Mouse (Mus musculus) intestine, embryonic 16.5 days (tissue): ENCODE data around the gene Sema3c. TPM values are rescaled to one million over a fixed set of nuclear protein-coding genes. Genes with fewer than 3 reads are reported as not detected.

Experiments
- ATAC-seq: fragments of 200-750 bp; cut with Nextera tagmentation; 2 replicates; pipeline ENCODE4 v1.8.0; 2017; ENCODE audit warnings: moderate TSS enrichment, moderate library complexity
- H3K27ac ChIP-seq: fragments of 300-500 bp; sonication (generic); 2 replicates; pipeline ENCODE4 v1.5.1; 2014; ENCODE audit warnings: mild to moderate bottlenecking, low read length
- H3K27me3 ChIP-seq: fragments of 300-500 bp; sonication (generic); replicated peaks from 2 replicates; pipeline ENCODE4 v1.6.1; 2014; ENCODE audit warnings: low read length, control low read depth, mixed read lengths; ENCODE audit not compliant: control insufficient read depth, insufficient read depth
- H3K36me3 ChIP-seq: fragments of 300-500 bp; sonication (generic); 2 replicates; pipeline ENCODE4 v1.6.1; 2014; ENCODE audit warnings: low read length, control low read depth; ENCODE audit not compliant: control insufficient read depth, insufficient read depth
- H3K4me1 ChIP-seq: fragments of 300-500 bp; sonication (generic); 2 replicates; pipeline ENCODE4 v1.6.1; 2014; ENCODE audit warnings: low read length, control low read depth, mixed read lengths; ENCODE audit not compliant: control insufficient read depth, insufficient read depth
- H3K4me2 ChIP-seq: fragments of 300-500 bp; sonication (generic); 2 replicates; pipeline ENCODE4 v1.6.1; 2014; ENCODE audit warnings: low read depth, low read length, control low read depth
- H3K4me3 ChIP-seq: fragments of 300-500 bp; sonication (generic); 2 replicates; pipeline ENCODE4 v1.5.1; 2014; ENCODE audit warnings: mild to moderate bottlenecking, low read length
- H3K9ac ChIP-seq: fragments of 300-500 bp; sonication (generic); 2 replicates; pipeline ENCODE4 v1.6.1; 2014; ENCODE audit warnings: low read depth, low read length
- H3K9me3 ChIP-seq: fragments of 300-500 bp; sonication (generic); 2 replicates; pipeline ENCODE4 v1.6.1; 2016; ENCODE audit warnings: low read length, control low read depth; ENCODE audit not compliant: control insufficient read depth
- WGBS: fragments of 180-500 bp; shearing (Covaris S2); extraction: QIAGEN DNeasy Blood & Tissue Kit; methylation state at CpG from one replicate; pipeline ENCODE4 v1.1.7; 2014; 5-methylcytosine and 5-hydroxymethylcytosine counted together
- polyA plus RNA-seq: library from polyadenylated mRNA; unstranded; fragments of >200 nt; fragmentation: Nextera tagmentation; extraction: Ambion mirVana; gene quantifications from 2 replicates; pipeline ENCODE4 v1.2.1, GENCODE M21; 2015

Gene Sema3c
- polyA plus RNA-seq, 1 experiment from 2014 or later = 28.7 TPM

- Histone ChIP-seq H3K27me3 (no peaks in the 10 kb centered on the region), H3K36me3 (no peaks in the 10 kb centered on the region), H3K4me2 (no peak overlapping the region), H3K9me3 (no peaks in the 10 kb centered on the region), H3K27ac (no peak overlapping the region), H3K4me1 (no peaks in the 10 kb centered on the region), H3K4me3 (no peak overlapping the region), H3K9ac (no peak overlapping the region)
- ATAC-seq = 0 out of 2 replicates have a peak, but pooled peaks have one; percentile 23
- WGBS = 58% methylated on average over 5 of the region's 5 CpGs
Measured at GRCm38 (mm10) chr5:17689604-17690003, 115.5 kb downstream of the Sema3c start.

DNA sequence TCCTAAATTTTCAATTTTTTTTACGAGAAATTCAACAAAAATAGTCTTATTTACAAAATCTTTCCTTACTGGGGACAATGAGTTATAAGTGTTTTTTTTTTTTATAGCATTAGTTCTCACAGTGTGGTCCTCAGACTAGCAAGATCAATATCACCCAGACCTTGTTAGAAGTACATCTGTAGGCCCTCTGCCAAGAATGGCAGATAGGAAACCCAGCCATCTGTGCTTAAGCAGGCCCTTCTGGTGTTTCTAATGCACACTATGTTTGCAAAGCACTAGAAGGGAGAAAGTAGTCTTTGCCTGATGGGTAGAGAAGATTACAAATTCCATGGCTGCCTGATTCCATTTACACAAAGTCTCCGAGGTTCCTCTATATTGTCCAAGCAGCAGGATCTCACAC is 121.3 kb downstream of the Sema3c start:
- Histone ChIP-seq H3K9ac (no peak overlapping the region), H3K4me2 (no peak overlapping the region), H3K36me3 (no peaks in the 10 kb centered on the region), H3K27me3 (no peaks in the 10 kb centered on the region), H3K27ac (no peak overlapping the region), H3K4me3 (no peak overlapping the region), H3K4me1 (no peaks in the 10 kb centered on the region), H3K9me3 (no peaks in the 10 kb centered on the region)
- ATAC-seq = no peak
- 62% methylated on average over 2 of the region's 2 CpGs for WGBS

GRCm38 (mm10) chr5:17698905-17699304 is 124.8 kb downstream of the Sema3c start:
- Histone ChIP-seq H3K4me2 (no peak overlapping the region), H3K9me3 (no peaks in the 10 kb centered on the region), H3K27me3 (no peaks in the 10 kb centered on the region), H3K27ac (no peak overlapping the region), H3K4me1 (no peaks in the 10 kb centered on the region), H3K9ac (no peak overlapping the region), H3K36me3 (no peaks in the 10 kb centered on the region), H3K4me3 (no peak overlapping the region)
- no peak for ATAC-seq
- 92% methylated on average over 2 of the region's 2 CpGs for WGBS

DNA sequence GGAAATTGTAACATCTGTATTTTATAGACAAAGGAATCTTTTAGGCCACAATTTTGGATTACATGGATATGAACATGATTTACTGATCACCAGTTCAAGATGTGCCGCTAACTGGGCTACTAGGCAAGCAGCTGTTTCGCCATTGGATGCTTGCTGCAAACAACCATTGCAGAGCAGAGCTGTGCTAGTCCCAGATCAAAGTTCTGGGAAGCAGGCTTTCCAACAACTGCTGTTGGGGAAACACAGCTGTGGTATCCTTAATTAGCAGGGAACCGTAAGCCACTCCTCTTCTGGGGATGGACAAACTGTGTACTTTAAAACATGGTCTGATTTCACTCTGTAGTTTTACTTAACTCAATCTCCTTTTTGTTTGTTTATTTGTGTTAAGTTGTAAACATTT is 130.1 kb downstream of the Sema3c start:
- Histone ChIP-seq H3K27me3 (no peaks in the 10 kb centered on the region), H3K4me2 (no peak overlapping the region), H3K27ac (no peak overlapping the region), H3K4me3 (no peak overlapping the region), H3K9ac (no peak overlapping the region), H3K36me3 (no peaks in the 10 kb centered on the region), H3K4me1 (no peaks in the 10 kb centered on the region), H3K9me3 (no peaks in the 10 kb centered on the region)
- WGBS = 59% methylated on average over 3 of the region's 3 CpGs
- ATAC-seq = no peak

DNA sequence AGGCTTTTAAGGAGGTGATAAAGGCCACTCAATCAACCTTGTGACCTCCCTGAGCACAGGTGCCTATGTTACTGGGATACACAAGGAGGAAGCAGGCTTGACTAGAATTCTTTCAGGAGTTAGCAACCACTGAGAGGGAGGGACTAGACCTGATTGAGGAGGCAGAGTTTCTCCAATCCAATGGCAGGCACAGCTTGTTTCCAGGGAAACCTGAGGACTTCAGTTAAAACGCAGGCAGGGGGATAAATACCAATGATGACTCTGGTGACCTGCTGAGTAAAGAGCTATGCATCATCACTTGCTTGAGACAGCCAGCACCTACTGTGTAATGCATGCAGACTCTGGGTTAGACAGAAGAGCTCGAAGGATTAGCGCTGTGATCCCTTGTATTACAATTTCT is 133.0 kb downstream of the Sema3c start:
- 52% methylated on average over 3 of the region's 3 CpGs for WGBS

GRCm38 (mm10) chr5:17712374-17712773 is 138.3 kb downstream of the Sema3c start:
- Histone ChIP-seq H3K9me3 (no peaks in the 10 kb centered on the region), H3K4me1 (no peaks in the 10 kb centered on the region), H3K4me2 (no peak overlapping the region), H3K27me3 (no peaks in the 10 kb centered on the region), H3K27ac (no peak overlapping the region), H3K9ac (no peak overlapping the region), H3K36me3 (no peaks in the 10 kb centered on the region), H3K4me3 (no peak overlapping the region)
- no peak for ATAC-seq
- WGBS = 77% methylated on average over 4 of the region's 4 CpGs

More for the DNA sequence above, 133.0 kb downstream of the Sema3c start:
- Histone ChIP-seq H3K27ac (no peak overlapping the region), H3K4me1 (no peaks in the 10 kb centered on the region), H3K9ac (no peak overlapping the region), H3K9me3 (no peaks in the 10 kb centered on the region), H3K36me3 (no peaks in the 10 kb centered on the region), H3K4me2 (no peak overlapping the region), H3K27me3 (no peaks in the 10 kb centered on the region), H3K4me3 (no peak overlapping the region)
- ATAC-seq = no peak

DNA sequence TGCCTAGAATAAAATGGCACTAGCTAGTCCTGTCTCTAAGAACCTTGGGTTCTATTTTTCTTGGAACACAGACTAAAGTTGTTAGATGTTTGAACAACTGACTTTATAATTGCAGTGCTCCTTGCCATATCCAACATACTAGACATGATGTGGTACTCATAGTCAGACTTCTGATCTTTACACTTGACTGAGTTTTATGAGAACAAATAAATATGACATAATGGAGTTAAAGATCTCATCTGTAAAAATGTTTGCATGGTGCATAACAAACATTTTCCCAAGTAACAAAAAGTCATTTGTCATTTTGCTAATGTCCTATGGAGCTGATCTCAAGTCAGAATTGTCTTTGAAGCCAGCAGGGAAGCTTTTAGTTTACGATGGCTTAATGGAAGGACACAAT is 141.1 kb downstream of the Sema3c start:
- no peak overlapping the region for H3K27ac ChIP-seq
- no peak overlapping the region for H3K4me3 ChIP-seq
- no peaks in the 10 kb centered on the region for H3K27me3 ChIP-seq
- H3K36me3 ChIP-seq = no peaks in the 10 kb centered on the region
- 76% methylated on average over 1 of the region's 1 CpGs for WGBS
- ATAC-seq = no peak
- H3K9ac ChIP-seq = no peak overlapping the region
- H3K9me3 ChIP-seq = no peaks in the 10 kb centered on the region
- H3K4me1 ChIP-seq = no peaks in the 10 kb centered on the region
- H3K4me2 ChIP-seq = no peak overlapping the region

DNA sequence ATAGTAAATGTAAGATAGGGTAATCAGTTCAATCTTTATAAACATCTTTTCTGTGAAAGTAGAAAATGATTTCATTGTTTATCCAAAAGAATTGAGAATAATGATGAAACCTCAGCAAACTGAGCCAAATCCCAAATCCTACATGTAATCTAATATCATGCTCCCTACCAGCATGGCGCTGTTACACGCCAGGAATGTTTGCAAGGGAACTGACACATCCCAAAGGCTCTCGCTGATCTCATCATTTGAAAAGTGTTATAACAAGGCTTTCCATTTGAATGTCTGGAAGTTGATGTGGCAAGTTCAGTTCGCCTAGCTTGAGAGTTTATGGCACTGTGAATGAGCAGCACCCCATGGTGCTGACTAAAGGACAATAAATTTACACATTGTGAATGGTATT is 145.9 kb downstream of the Sema3c start:
- 70% methylated on average over 4 of the region's 4 CpGs for WGBS
- H3K4me1 ChIP-seq = no peaks in the 10 kb centered on the region
- H3K9me3 ChIP-seq = no peaks in the 10 kb centered on the region
- no peak overlapping the region for H3K27ac ChIP-seq
- H3K27me3 ChIP-seq = no peaks in the 10 kb centered on the region
- ATAC-seq = no peak
- no peak overlapping the region for H3K9ac ChIP-seq
- H3K4me2 ChIP-seq = no peak overlapping the region
- no peak overlapping the region for H3K4me3 ChIP-seq
- H3K36me3 ChIP-seq = no peaks in the 10 kb centered on the region

DNA sequence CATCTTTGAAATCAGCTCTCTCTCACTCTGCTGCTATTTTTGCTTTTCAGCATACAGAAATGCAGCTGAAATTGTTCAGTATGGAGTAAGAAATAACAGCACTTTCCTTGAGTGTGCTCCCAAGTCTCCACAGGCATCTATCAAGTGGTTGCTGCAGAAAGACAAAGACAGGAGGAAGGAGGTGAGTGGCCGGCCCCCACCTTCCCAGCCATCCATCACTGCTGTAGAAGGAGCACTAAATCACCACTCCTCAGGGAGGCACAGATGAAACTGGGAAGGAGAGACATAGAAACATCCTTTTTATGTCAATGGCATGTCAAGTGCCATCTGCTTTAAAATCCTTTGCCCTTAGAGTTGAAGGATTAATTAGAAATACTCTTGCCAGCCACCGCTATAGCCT is 149.9 kb downstream of the Sema3c start:
- Histone ChIP-seq H3K4me3 (no peak overlapping the region), H3K4me2 (no peak overlapping the region), H3K36me3 (no peaks in the 10 kb centered on the region), H3K27me3 (no peaks in the 10 kb centered on the region), H3K4me1 (no peaks in the 10 kb centered on the region), H3K9me3 (no peaks in the 10 kb centered on the region), H3K9ac (no peak overlapping the region), H3K27ac (no peak overlapping the region)
- ATAC-seq = no peak
- 44% methylated on average over 2 of the region's 2 CpGs for WGBS

- Histone ChIP-seq H3K9me3 (no peaks in the 10 kb centered on the region), H3K36me3 (no peaks in the 10 kb centered on the region), H3K4me3 (no peak overlapping the region), H3K4me2 (no peak overlapping the region), H3K4me1 (no peaks in the 10 kb centered on the region), H3K27me3 (no peaks in the 10 kb centered on the region), H3K9ac (no peak overlapping the region), H3K27ac (no peak overlapping the region)
- WGBS = 58% methylated on average over 5 of the region's 5 CpGs
- ATAC-seq = no peak
Measured at GRCm38 (mm10) chr5:17728047-17728446, 154.0 kb downstream of the Sema3c start.
